Mouse (Mus musculus) mesoderm, embryonic 11.5 days (tissue): Measurements from ENCODE around the gene Sertad3.

Experiments used
- DNase-seq: peaks from one replicate; pipeline ENCODE4 v3.0.0-alpha.2; 2012; ENCODE audit warnings: low read depth, low spot score

Sertad3 gene

DNA sequence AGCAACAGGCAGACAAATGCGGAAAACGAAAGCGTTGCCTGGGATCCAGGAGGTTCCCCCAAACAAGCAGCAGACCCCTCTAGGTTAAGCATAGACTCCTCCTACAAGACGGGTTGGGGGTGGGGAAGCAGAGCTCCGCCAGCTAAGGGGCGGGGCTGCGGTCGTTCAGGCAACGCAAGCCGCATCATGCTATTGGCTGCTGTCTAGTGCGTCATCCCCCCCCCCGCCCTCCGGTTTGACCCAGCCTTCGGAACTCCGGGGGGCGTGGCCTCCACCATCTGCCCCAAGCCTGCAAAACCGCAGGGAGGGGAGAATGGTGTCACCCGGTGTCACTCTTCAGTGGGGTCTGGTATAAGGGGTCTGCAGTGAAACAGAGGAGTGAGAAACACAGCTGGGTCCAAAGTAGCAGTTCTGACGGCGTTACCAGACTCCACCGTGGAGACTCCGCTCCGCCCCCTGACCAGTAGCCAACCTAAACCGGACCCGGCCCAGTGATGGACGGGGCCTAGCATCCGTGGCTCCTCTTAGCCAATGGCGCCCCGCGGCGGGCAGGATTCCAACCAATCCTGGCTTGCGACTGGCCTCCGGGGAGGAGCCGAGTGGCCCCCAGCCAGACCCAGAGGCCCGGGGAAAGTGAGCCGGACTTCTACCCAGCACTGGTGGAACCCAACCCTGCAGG lies at the start of gene Sertad3:
Gene Sertad3, plus strand, starts transcription at position 613 of the 679 bp plus-strand sequence.
- DNase-seq: peak; percentile 97

- DNase-seq: no peak
These were observed 46.2 kb upstream of the Sertad3 start for GRCm38 (mm10) chr7:27427387-27427786.

DNA sequence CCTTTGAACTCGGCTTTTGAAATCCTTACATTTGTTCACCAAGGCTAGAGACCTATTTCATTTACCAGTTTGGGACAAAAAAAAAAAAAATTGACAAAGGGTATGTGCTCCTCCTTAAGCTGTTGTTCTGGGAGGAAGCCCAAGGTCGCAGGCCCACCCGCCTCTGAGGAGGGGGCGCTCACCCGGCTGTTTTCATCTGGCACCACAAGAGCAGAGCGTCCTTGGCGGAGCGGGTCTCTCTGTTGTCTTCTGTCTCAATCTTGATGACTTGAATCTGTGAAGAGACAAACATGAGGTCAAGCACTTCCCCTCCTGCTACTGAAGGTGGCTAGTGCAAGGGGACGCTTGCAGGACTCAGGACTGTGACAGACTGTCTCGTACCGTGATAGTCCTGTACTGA lies 45.6 kb upstream of the Sertad3 start:
- DNase-seq: no peak

DNA sequence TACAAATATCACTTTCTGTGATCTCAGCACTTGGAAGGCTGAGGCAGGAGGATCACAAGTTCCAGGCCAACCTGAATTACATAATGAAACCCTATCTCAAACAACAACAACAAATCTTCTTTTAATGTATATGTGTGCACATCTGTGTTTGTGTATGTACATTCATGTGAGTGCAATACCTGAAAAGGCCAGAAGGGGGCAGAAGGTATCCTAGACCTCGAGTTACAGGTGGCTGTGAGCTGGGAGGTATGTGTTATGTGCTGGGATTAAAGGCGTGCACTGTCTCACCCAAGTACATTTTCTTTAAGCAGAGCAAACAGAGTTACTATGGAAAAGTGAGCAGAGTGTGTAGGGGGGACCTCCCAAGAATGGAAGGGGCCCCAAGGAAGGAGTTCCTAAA lies 44.4 kb upstream of the Sertad3 start:
- DNase-seq: no peak

GRCm38 (mm10) chr7:27433349-27433748 lies 40.2 kb upstream of the Sertad3 start:
- no peak for DNase-seq

DNA sequence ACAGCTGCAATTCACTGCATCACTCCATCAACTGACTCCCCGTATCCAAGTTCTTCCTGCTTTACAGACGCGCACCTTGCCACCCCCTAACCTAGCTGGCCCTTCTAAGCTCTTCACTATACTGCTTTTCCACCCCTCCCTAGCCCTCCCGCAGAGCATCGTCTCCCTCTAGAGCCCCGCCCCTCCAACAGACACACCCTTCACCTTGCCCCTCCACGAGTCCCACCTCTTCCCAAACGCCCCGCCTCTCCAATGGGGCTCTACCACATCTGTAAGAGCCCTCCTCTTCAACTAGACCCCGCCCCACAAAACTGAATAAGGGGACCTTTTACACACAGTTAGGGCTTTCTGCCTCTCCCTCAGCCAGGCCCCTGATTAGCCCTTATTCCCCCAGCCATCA lies 39.8 kb upstream of the Sertad3 start:
- no peak for DNase-seq

GRCm38 (mm10) chr7:27437544-27437943 lies 36.0 kb upstream of the Sertad3 start:
- DNase-seq: peak; percentile 35

GRCm38 (mm10) chr7:27440014-27440413 lies 33.6 kb upstream of the Sertad3 start:
- DNase-seq: no peak

GRCm38 (mm10) chr7:27446051-27446450 lies 27.5 kb upstream of the Sertad3 start:
- DNase-seq: no peak

GRCm38 (mm10) chr7:27446521-27447418 lies 26.8 kb upstream of the Sertad3 start:
- DNase-seq: peak; percentile 41

DNA sequence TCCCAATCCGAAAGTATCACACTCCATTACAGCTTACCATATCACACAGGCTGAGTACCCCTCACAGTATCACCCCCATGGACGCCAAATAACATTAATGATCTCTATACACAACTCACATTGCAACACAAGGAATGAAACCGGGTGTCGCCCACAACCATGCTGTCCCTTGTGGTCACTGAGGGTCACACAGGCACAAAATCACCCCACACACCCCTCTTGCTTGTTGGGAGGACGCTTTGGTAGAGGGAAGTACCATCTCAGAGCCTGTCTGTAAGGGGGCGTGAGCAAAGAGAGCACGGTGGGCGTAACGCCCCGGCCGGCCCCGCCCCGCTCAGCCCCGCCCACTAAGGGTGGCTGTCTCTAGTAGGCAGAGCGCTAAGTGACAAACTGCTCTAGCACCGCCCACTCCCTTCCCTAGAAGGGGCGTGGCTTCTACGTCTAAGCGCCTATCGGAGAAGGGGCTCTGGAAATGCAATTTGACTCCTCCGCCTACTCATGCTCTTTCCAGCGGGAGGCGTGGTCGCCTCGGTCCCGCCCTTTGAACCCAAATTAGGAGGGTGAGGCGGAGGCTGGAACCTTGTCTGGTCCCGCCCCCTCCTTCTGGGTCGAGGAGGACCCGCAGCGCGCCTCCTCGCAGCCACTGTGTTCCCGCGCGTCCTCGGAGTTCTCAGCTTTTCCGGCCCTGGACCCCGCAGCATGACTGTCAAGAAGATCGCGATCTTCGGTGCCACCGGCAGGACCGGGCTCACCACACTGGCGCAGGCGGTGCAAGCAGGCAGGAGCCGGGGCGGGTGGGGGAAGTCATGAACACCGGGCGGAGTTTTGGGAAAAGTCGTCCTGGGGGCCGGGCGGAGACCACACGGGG lies 25.9 kb upstream of the Sertad3 start, which contains the start of the genes Sptbn4 and Blvrb:
Gene Sptbn4, minus strand, starts transcription at position 268 of the 868 bp plus-strand sequence.
Gene Blvrb, plus strand, starts transcription at position 560 of the 868 bp plus-strand sequence.
- peak; percentile 100 for DNase-seq

- DNase-seq: no peak
These were observed 25.0 kb upstream of the Sertad3 start for GRCm38 (mm10) chr7:27448421-27449206.

DNA sequence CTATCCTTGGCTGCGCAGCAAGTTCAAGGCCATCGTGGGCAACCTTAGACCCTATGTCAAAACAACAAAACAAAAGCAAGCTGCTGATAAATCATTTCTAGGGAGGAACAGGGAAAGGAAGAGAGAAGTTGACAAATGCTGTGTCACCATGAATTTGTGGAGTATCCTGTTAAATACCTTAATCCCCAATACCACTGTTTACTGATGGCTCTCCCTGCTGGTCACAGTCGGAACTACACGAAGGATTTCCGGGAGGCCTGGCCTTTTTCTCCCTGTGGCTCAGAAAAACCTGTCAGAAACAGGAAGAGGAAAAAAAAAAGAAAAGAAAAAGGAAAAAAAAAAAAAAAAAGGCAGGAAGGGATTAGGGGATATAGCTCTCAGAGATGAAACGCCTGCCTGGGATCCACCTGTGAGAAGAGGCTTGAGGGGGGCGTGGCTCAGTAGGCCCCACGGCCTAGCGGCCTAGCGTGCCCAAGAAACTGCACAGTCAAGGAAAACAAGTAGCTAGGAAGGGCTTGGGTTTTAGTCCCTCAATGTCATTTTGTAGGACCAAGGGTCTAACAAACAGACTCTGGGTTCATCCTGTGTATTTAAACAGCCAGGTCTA lies 24.2 kb upstream of the Sertad3 start:
- peak; percentile 66 for DNase-seq

GRCm38 (mm10) chr7:27451359-27451758 lies 22.2 kb upstream of the Sertad3 start:
- no peak for DNase-seq

DNA sequence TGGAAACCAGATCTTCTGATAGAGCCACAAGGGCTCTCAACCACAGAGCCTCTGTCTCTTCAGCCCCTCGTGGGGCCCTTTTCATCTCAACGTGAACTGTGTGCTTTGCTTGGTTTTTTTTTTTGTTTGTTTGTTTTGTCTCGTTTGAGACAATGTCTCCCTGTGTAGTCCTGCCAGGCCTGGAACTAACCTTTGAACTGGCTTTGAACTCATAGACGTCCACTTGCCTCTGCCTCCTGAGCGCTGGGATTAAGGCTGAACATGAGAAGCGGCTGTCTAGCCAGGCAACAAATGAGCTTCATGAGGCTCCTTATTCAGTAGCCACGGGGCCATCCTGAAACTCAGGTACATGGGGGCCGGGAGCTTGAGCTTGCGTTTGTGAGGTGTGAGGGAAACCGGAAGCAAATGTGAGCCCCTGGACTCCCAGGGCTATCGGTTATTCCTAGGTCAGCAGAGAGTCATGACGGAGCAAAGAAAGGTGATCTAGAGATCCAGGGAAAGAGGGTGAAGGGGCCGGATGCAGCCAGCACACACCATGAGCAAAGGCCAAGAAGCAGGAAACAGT lies 21.3 kb upstream of the Sertad3 start:
- no peak for DNase-seq

DNA sequence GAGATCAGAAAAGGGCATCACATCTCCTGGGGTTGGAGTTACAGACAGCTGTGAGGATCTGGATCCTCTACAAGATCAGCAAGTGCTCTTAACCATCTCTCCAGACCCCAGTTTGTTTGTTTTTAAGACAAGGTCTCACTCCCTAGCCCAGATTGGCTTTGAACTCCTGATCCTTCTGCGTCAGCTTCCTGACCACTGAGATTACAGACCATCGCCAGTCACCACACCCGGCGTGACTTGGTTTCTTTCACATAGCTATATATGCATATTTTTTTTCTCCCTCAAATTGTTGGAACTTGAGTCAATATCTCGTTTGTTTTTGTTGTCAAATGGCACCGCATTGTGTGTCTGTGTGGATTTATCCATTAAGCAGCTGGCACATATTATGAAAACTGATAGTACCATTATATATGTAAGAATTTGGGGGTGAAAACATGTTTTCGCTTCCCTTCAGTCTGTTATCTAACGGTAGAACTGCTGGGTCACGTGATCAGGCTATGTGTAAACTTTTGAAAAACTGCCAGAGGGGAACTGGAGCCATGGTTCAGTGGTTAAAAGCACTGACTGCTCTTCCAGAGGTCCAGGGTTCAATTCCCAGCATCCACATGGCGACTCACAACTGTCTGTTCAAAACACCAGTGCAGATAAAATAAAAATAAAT lies 19.0 kb upstream of the Sertad3 start:
- no peak for DNase-seq

GRCm38 (mm10) chr7:27455273-27455672 lies 18.3 kb upstream of the Sertad3 start:
- DNase-seq: no peak

DNA sequence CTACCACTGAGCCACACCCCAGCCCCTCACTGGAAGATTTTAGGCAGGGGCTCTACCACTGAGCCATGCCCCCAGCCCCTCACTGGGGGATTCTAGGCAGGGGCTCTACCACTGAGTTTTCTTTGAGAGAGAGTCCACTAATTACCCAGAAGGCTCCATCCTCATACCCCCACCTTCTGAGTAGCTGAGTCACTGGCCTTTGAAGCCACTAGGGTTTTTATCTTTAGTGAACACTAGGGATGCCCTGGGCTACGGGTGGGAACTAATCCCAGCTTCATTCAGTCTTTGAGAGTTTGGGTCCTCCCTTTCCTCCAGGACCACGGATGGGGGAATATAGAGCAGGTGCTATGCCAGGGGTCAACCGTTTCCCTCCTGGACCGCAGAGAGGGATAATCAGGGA lies 15.0 kb upstream of the Sertad3 start:
- no peak for DNase-seq

- DNase-seq: no peak
These were observed 13.9 kb upstream of the Sertad3 start for GRCm38 (mm10) chr7:27459640-27460039.

DNA sequence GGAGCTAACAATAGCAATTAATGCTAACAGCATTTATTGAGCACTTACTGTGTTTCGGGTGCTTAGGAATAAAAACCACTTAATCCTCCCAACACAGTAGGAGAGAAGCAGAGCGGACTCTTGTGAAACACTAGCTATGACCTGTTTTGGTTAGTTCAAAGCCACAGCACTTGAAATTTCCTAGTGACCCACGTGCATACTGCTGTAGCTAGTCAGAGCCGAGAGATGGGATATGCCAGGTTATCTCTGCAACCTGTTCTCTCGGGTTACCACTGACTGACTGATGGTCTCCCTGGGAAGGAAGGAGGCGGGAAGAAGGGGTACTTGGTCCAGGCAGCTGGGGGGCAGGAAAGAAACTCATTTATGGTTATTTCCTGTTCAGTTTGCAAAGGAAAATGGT lies 13.1 kb upstream of the Sertad3 start:
- no peak for DNase-seq
